Mouse (Mus musculus): Measurements from ENCODE around the gene Olfr1265. TPM values are rescaled to one million over a fixed set of nuclear protein-coding genes. Genes with fewer than 3 reads are reported as not detected.

Olfr1265 gene
- not detected for polyA plus RNA-seq (2012; fragmentation: generic; extraction: Trizol)
- long read RNA-seq, experiment 1: 0 reads
- long read RNA-seq, experiment 2: 0 reads

GRCm38 (mm10) chr2:90035037-90035436, at the start of gene Olfr1265:
TSS of gene Olfr1265 (plus strand) at chr2:90035337.
- Histone ChIP-seq H3K79me3 (ENCODE audit: low read depth) (no peaks in the 10 kb centered on the region), H3K4me3 (ENCODE audit: insufficient read depth, poor library complexity, severe bottlenecking) (no peak within 1 kb of the TSS), H3K79me2 (ENCODE audit: control insufficient read depth, insufficient read depth) (no peaks in the 10 kb centered on the region), H3K27me3 (ENCODE audit: control insufficient read depth, insufficient read depth, insufficient read length) (no peaks in the 10 kb centered on the region), H3ac (ENCODE audit: control insufficient read depth, insufficient read length, low read depth) (no peak within 1 kb of the TSS), H3K36me3 (ENCODE audit: control insufficient read depth, insufficient read depth) (no peaks in the 10 kb centered on the region)
- TF ChIP-seq CTCF (IDR thresholded peaks at IDR 0.05; ENCODE audit: control insufficient read depth, insufficient read depth, insufficient read length): no peak
- TF ChIP-seq MYOG (IDR thresholded peaks at IDR 0.05; ENCODE audit: control insufficient read depth, extremely low read depth, insufficient read length): no peak
- TF ChIP-seq MYOD1 (IDR thresholded peaks at IDR 0.05; ENCODE audit: control insufficient read depth, insufficient read length, low read depth): no peak
- no peak for TF ChIP-seq FOSL1 (IDR thresholded peaks at IDR 0.05; ENCODE audit: insufficient read depth, low read length, poor library complexity, severe bottlenecking)
- TF ChIP-seq MAX (IDR thresholded peaks at IDR 0.05): no peak
- no peak for TF ChIP-seq USF1 (IDR thresholded peaks at IDR 0.05; ENCODE audit: low read depth)
- TF ChIP-seq CEBPB (IDR thresholded peaks at IDR 0.05; ENCODE audit: low read depth): no peak

- no peak within 1 kb of the TSS for H3K4me3 ChIP-seq (ENCODE audit: insufficient read depth, poor library complexity, severe bottlenecking)
- H3K79me3 ChIP-seq (ENCODE audit: low read depth): no peaks in the 10 kb centered on the region
- H3ac ChIP-seq (ENCODE audit: control insufficient read depth, insufficient read length, low read depth): no peak within 1 kb of the TSS
- no peaks in the 10 kb centered on the region for H3K36me3 ChIP-seq (ENCODE audit: control insufficient read depth, insufficient read depth)
- no peaks in the 10 kb centered on the region for H3K27me3 ChIP-seq (ENCODE audit: control insufficient read depth, insufficient read depth, insufficient read length)
- TF ChIP-seq MAX (IDR thresholded peaks at IDR 0.05) (no peak), FOSL1 (IDR thresholded peaks at IDR 0.05; ENCODE audit: insufficient read depth, low read length, poor library complexity, severe bottlenecking) (no peak)
- H3K79me2 ChIP-seq (ENCODE audit: control insufficient read depth, insufficient read depth): no peaks in the 10 kb centered on the region
Observed at GRCm38 (mm10) chr2:89990921-89991320, 44.2 kb upstream of the Olfr1265 start, which contains the start of gene Olfr1261. TSS of gene Olfr1261 (plus strand) at chr2:89991221.

- no peaks in the 10 kb centered on the region for H3K79me2 ChIP-seq (ENCODE audit: control insufficient read depth, insufficient read depth)
- H3K4me3 ChIP-seq (ENCODE audit: insufficient read depth, poor library complexity, severe bottlenecking): no peak within 1 kb of the TSS
- H3K27me3 ChIP-seq (ENCODE audit: control insufficient read depth, insufficient read depth, insufficient read length): no peaks in the 10 kb centered on the region
- no peaks in the 10 kb centered on the region for H3K36me3 ChIP-seq (ENCODE audit: control insufficient read depth, insufficient read depth)
- no peak within 1 kb of the TSS for H3ac ChIP-seq (ENCODE audit: control insufficient read depth, insufficient read length, low read depth)
- H3K79me3 ChIP-seq (ENCODE audit: low read depth): no peaks in the 10 kb centered on the region
- TF ChIP-seq FOSL1 (IDR thresholded peaks at IDR 0.05; ENCODE audit: insufficient read depth, low read length, poor library complexity, severe bottlenecking): no peak
- TF ChIP-seq USF1 (IDR thresholded peaks at IDR 0.05; ENCODE audit: low read depth): no peak
- TF ChIP-seq CTCF (IDR thresholded peaks at IDR 0.05; ENCODE audit: control insufficient read depth, insufficient read depth, insufficient read length): no peak
- no peak for TF ChIP-seq MYOD1 (IDR thresholded peaks at IDR 0.05; ENCODE audit: control insufficient read depth, insufficient read length, low read depth)
- no peak for TF ChIP-seq MAX (IDR thresholded peaks at IDR 0.05)
- no peak for TF ChIP-seq MYOG (IDR thresholded peaks at IDR 0.05; ENCODE audit: control insufficient read depth, extremely low read depth, insufficient read length)
- no peak for TF ChIP-seq CEBPB (IDR thresholded peaks at IDR 0.05; ENCODE audit: low read depth)
Observed at GRCm38 (mm10) chr2:89999845-90000244, 35.3 kb upstream of the Olfr1265 start, which contains the start of gene Olfr1262. TSS of gene Olfr1262 (plus strand) at chr2:90000145.

- Histone ChIP-seq H3K79me2 (ENCODE audit: control insufficient read depth, insufficient read depth) (no peaks in the 10 kb centered on the region), H3K27me3 (ENCODE audit: control insufficient read depth, insufficient read depth, insufficient read length) (no peaks in the 10 kb centered on the region), H3K4me3 (ENCODE audit: insufficient read depth, poor library complexity, severe bottlenecking) (no peak within 1 kb of the TSS), H3ac (ENCODE audit: control insufficient read depth, insufficient read length, low read depth) (no peak within 1 kb of the TSS), H3K79me3 (ENCODE audit: low read depth) (no peaks in the 10 kb centered on the region), H3K36me3 (ENCODE audit: control insufficient read depth, insufficient read depth) (no peaks in the 10 kb centered on the region)
- no peak for TF ChIP-seq USF1 (IDR thresholded peaks at IDR 0.05; ENCODE audit: low read depth)
- TF ChIP-seq FOSL1 (IDR thresholded peaks at IDR 0.05; ENCODE audit: insufficient read depth, low read length, poor library complexity, severe bottlenecking): no peak
- no peak for TF ChIP-seq MYOG (IDR thresholded peaks at IDR 0.05; ENCODE audit: control insufficient read depth, extremely low read depth, insufficient read length)
- no peak for TF ChIP-seq MAX (IDR thresholded peaks at IDR 0.05)
- TF ChIP-seq CEBPB (IDR thresholded peaks at IDR 0.05; ENCODE audit: low read depth): no peak
- TF ChIP-seq MYOD1 (IDR thresholded peaks at IDR 0.05; ENCODE audit: control insufficient read depth, insufficient read length, low read depth): no peak
- no peak for TF ChIP-seq CTCF (IDR thresholded peaks at IDR 0.05; ENCODE audit: control insufficient read depth, insufficient read depth, insufficient read length)
Observed at GRCm38 (mm10) chr2:90011831-90012230, 23.3 kb upstream of the Olfr1265 start, which contains the start of gene Olfr1263. TSS of gene Olfr1263 (plus strand) at chr2:90012131.

- Histone ChIP-seq H3K4me3 (ENCODE audit: insufficient read depth, poor library complexity, severe bottlenecking) (no peak within 1 kb of the TSS), H3K27me3 (ENCODE audit: control insufficient read depth, insufficient read depth, insufficient read length) (no peaks in the 10 kb centered on the region), H3ac (ENCODE audit: control insufficient read depth, insufficient read length, low read depth) (no peak within 1 kb of the TSS), H3K79me2 (ENCODE audit: control insufficient read depth, insufficient read depth) (no peaks in the 10 kb centered on the region), H3K79me3 (ENCODE audit: low read depth) (no peaks in the 10 kb centered on the region), H3K36me3 (ENCODE audit: control insufficient read depth, insufficient read depth) (no peaks in the 10 kb centered on the region)
- TF ChIP-seq MYOD1 (IDR thresholded peaks at IDR 0.05; ENCODE audit: control insufficient read depth, insufficient read length, low read depth): no peak
- no peak for TF ChIP-seq MAX (IDR thresholded peaks at IDR 0.05)
- no peak for TF ChIP-seq FOSL1 (IDR thresholded peaks at IDR 0.05; ENCODE audit: insufficient read depth, low read length, poor library complexity, severe bottlenecking)
- no peak for TF ChIP-seq CEBPB (IDR thresholded peaks at IDR 0.05; ENCODE audit: low read depth)
- no peak for TF ChIP-seq USF1 (IDR thresholded peaks at IDR 0.05; ENCODE audit: low read depth)
- TF ChIP-seq CTCF (IDR thresholded peaks at IDR 0.05; ENCODE audit: control insufficient read depth, insufficient read depth, insufficient read length): no peak
- no peak for TF ChIP-seq MYOG (IDR thresholded peaks at IDR 0.05; ENCODE audit: control insufficient read depth, extremely low read depth, insufficient read length)
Observed at GRCm38 (mm10) chr2:90025477-90025876, 9.7 kb upstream of the Olfr1265 start, which contains the start of gene Olfr1264. TSS of gene Olfr1264 (minus strand) at chr2:90025577.

GRCm38 (mm10) chr2:90063494-90063893, 28.4 kb downstream of the Olfr1265 start, which contains the start of gene Olfr140:
TSS of gene Olfr140 (minus strand) at chr2:90063594.
- Histone ChIP-seq H3K27me3 (ENCODE audit: control insufficient read depth, insufficient read depth, insufficient read length) (no peaks in the 10 kb centered on the region), H3ac (ENCODE audit: control insufficient read depth, insufficient read length, low read depth) (no peak within 1 kb of the TSS), H3K79me3 (ENCODE audit: low read depth) (no peaks in the 10 kb centered on the region), H3K79me2 (ENCODE audit: control insufficient read depth, insufficient read depth) (no peaks in the 10 kb centered on the region), H3K36me3 (ENCODE audit: control insufficient read depth, insufficient read depth) (no peaks in the 10 kb centered on the region), H3K4me3 (ENCODE audit: insufficient read depth, poor library complexity, severe bottlenecking) (no peak within 1 kb of the TSS)
- TF ChIP-seq USF1 (IDR thresholded peaks at IDR 0.05; ENCODE audit: low read depth) (no peak), MAX (IDR thresholded peaks at IDR 0.05) (no peak), MYOG (IDR thresholded peaks at IDR 0.05; ENCODE audit: control insufficient read depth, extremely low read depth, insufficient read length) (no peak), CTCF (IDR thresholded peaks at IDR 0.05; ENCODE audit: control insufficient read depth, insufficient read depth, insufficient read length) (no peak), MYOD1 (IDR thresholded peaks at IDR 0.05; ENCODE audit: control insufficient read depth, insufficient read length, low read depth) (no peak), FOSL1 (IDR thresholded peaks at IDR 0.05; ENCODE audit: insufficient read depth, low read length, poor library complexity, severe bottlenecking) (no peak), CEBPB (IDR thresholded peaks at IDR 0.05; ENCODE audit: low read depth) (no peak)
